Mouse (Mus musculus) hindbrain, postnatal 0 days (tissue): Measurements from ENCODE around the gene Trabd2b. TPM values are rescaled to one million over a fixed set of nuclear protein-coding genes. Genes with fewer than 3 reads are reported as not detected.

Experiments
- ATAC-seq: fragments of 200-750 bp; cut with Nextera tagmentation; 2 replicates; pipeline ENCODE4 v1.8.0; 2017; ENCODE audit warnings: mild to moderate bottlenecking, moderate TSS enrichment, moderate library complexity
- DNase-seq: peaks from one replicate; pipeline ENCODE4 v3.0.0-alpha.2; 2015; ENCODE audit warnings: low spot score
- H3K27ac ChIP-seq: fragments of 300-500 bp; sonication (generic); 2 replicates; pipeline ENCODE4 v1.5.1; 2014; ENCODE audit warnings: mild to moderate bottlenecking
- H3K27me3 ChIP-seq: fragments of 300-500 bp; sonication (generic); 2 replicates; pipeline ENCODE4 v1.6.1; 2014; ENCODE audit warnings: low read length, mixed read lengths; ENCODE audit not compliant: insufficient read depth
- H3K36me3 ChIP-seq: fragments of 300-500 bp; sonication (generic); 2 replicates; pipeline ENCODE4 v1.6.1; 2014; ENCODE audit warnings: low read length, mixed read lengths; ENCODE audit not compliant: insufficient read depth
- H3K4me1 ChIP-seq: fragments of 300-500 bp; sonication (generic); 2 replicates; pipeline ENCODE4 v1.6.1; 2014; ENCODE audit warnings: antibody characterized with exemption, low read length, mixed read lengths; ENCODE audit not compliant: insufficient read depth
- H3K4me2 ChIP-seq: fragments of 300-500 bp; sonication (generic); 2 replicates; pipeline ENCODE4 v1.6.1; 2014; ENCODE audit warnings: low read depth, mild to moderate bottlenecking, low read length, moderate library complexity, mixed read lengths
- H3K4me3 ChIP-seq: fragments of 300-500 bp; sonication (generic); 2 replicates; pipeline ENCODE4 v1.5.1; 2014; ENCODE audit warnings: low read length
- H3K9ac ChIP-seq: fragments of 300-500 bp; sonication (generic); replicated peaks from 2 replicates; pipeline ENCODE4 v1.6.1; 2014; ENCODE audit warnings: mild to moderate bottlenecking, low read length, moderate library complexity, mixed read lengths
- H3K9me3 ChIP-seq: fragments of 300-500 bp; sonication (generic); 2 replicates; pipeline ENCODE4 v1.6.1; 2016; ENCODE audit warnings: low read length, mixed read lengths
- CTCF ChIP-seq: IDR thresholded peaks from 2 replicates; pipeline ENCODE4 v1.5.1; 2016; ENCODE audit warnings: antibody characterized with exemption, control low read depth, low read depth
- WGBS: fragments of 180-500 bp; shearing (Covaris S2); extraction: QIAGEN DNeasy Blood & Tissue Kit; methylation state at CpG from one replicate; pipeline ENCODE4 v1.1.7; 2014; 5-methylcytosine and 5-hydroxymethylcytosine counted together
- polyA plus RNA-seq: library from polyadenylated mRNA; unstranded; fragments of >200 nt; fragmentation: Nextera tagmentation; extraction: Ambion mirVana; gene quantifications from 2 replicates; pipeline ENCODE4 v1.2.1, GENCODE M21; 2015
- total RNA-seq: library from RNA; depleted of rRNA; stranded (reverse); fragments of >200 nt; gene quantifications from 2 replicates; pipeline ENCODE4 v1.2.3, GENCODE M21; 2014

Gene Trabd2b
- total and polyA plus RNA-seq, 2 experiments from 2014 or later, result 0.65 to 1.8 TPM

- TF ChIP-seq CTCF, result no peak
- H3K27ac ChIP-seq, result no peak overlapping the region
- ATAC-seq, result no peak
Measured at GRCm38 (mm10) chr4:114389653-114390052, 16.9 kb upstream of the Trabd2b start.

GRCm38 (mm10) chr4:114397625-114398024 is 8.9 kb upstream of the Trabd2b start:
- Histone ChIP-seq H3K9me3 (no peaks in the 10 kb centered on the region), H3K9ac (no peak overlapping the region), H3K27ac (no peak overlapping the region), H3K4me1 (no peaks in the 10 kb centered on the region), H3K27me3 (no peaks in the 10 kb centered on the region), H3K36me3 (no peaks in the 10 kb centered on the region), H3K4me2 (no peak overlapping the region), H3K4me3 (no peak overlapping the region)
- no peak for DNase-seq
- no peak for ATAC-seq
- peak; percentile 54 for TF ChIP-seq CTCF

More at GRCm38 (mm10) chr4:114389653-114390052, 16.9 kb upstream of the Trabd2b start:
- no peaks in the 10 kb centered on the region for H3K27me3 ChIP-seq
- H3K4me2 ChIP-seq, result no peak overlapping the region
- H3K36me3 ChIP-seq, result no peaks in the 10 kb centered on the region
- no peak for DNase-seq
- H3K9ac ChIP-seq, result no peak overlapping the region
- H3K9me3 ChIP-seq, result no peaks in the 10 kb centered on the region
- no peak overlapping the region for H3K4me3 ChIP-seq
- peaks cover 6% of the 10 kb centered on the region; the same call in 1 of the 2 replicates for H3K4me1 ChIP-seq

GRCm38 (mm10) chr4:114399821-114400220 is 6.7 kb upstream of the Trabd2b start:
- WGBS, result 44% methylated on average over 3 of the region's 3 CpGs
- no peak overlapping the region for H3K27ac ChIP-seq
- DNase-seq, result no peak
- no peaks in the 10 kb centered on the region for H3K4me1 ChIP-seq
- no peak overlapping the region for H3K4me3 ChIP-seq
- H3K27me3 ChIP-seq, result no peaks in the 10 kb centered on the region
- H3K36me3 ChIP-seq, result no peaks in the 10 kb centered on the region
- H3K4me2 ChIP-seq, result no peak overlapping the region
- ATAC-seq, result no peak
- no peak for TF ChIP-seq CTCF
- no peak overlapping the region for H3K9ac ChIP-seq
- no peaks in the 10 kb centered on the region for H3K9me3 ChIP-seq

GRCm38 (mm10) chr4:114401993-114402731 is 4.4 kb upstream of the Trabd2b start:
- H3K9ac ChIP-seq, result no peak overlapping the region
- H3K27ac ChIP-seq, result no peak overlapping the region
- TF ChIP-seq CTCF, result no peak
- H3K4me3 ChIP-seq, result no peak overlapping the region
- H3K27me3 ChIP-seq, result 0 out of 2 replicates have a peak, but pooled peaks cover 5% of the 10 kb centered on the region
- ATAC-seq, result no peak
- no peaks in the 10 kb centered on the region for H3K9me3 ChIP-seq
- H3K36me3 ChIP-seq, result no peaks in the 10 kb centered on the region
- peaks cover 5% of the 10 kb centered on the region; the same call in 1 of the 2 replicates for H3K4me1 ChIP-seq
- 64% methylated on average over 7 of the region's 7 CpGs for WGBS
- no peak for DNase-seq
- H3K4me2 ChIP-seq, result no peak overlapping the region

- peak; percentile 91 for ATAC-seq
- peak; percentile 99 for TF ChIP-seq CTCF
- Histone ChIP-seq H3K9me3 (no peaks in the 10 kb centered on the region), H3K9ac (peak overlapping the region; percentile 40), H3K36me3 (no peaks in the 10 kb centered on the region), H3K27ac (peak overlapping the region; percentile 59), H3K4me1 (peaks cover 9% of the 10 kb centered on the region; the same call in 1 of the 2 replicates), H3K4me2 (peak overlapping the region; percentile 99), H3K4me3 (peak overlapping the region; percentile 54), H3K27me3 (0 out of 2 replicates have a peak, but pooled peaks cover 5% of the 10 kb centered on the region)
- WGBS, result 5% methylated on average over 20 of the region's 74 CpGs
- DNase-seq, result peak; percentile 90
Measured at GRCm38 (mm10) chr4:114405682-114406354, 706 bp upstream of the Trabd2b start.

GRCm38 (mm10) chr4:114407516-114407915 is 992 bp downstream of the Trabd2b start:
- Histone ChIP-seq H3K4me2 (no peak overlapping the region), H3K27ac (no peak overlapping the region), H3K4me3 (no peak overlapping the region), H3K9me3 (no peaks in the 10 kb centered on the region), H3K36me3 (no peaks in the 10 kb centered on the region), H3K9ac (no peak overlapping the region), H3K4me1 (peaks cover 9% of the 10 kb centered on the region; the same call in 1 of the 2 replicates), H3K27me3 (0 out of 2 replicates have a peak, but pooled peaks cover 5% of the 10 kb centered on the region)
- no peak for TF ChIP-seq CTCF
- ATAC-seq, result no peak
- WGBS, result 61% methylated on average over 3 of the region's 3 CpGs
- no peak for DNase-seq
